ENCODE assay signal across 23 mouse cellular contexts in the genomic region with DNA sequence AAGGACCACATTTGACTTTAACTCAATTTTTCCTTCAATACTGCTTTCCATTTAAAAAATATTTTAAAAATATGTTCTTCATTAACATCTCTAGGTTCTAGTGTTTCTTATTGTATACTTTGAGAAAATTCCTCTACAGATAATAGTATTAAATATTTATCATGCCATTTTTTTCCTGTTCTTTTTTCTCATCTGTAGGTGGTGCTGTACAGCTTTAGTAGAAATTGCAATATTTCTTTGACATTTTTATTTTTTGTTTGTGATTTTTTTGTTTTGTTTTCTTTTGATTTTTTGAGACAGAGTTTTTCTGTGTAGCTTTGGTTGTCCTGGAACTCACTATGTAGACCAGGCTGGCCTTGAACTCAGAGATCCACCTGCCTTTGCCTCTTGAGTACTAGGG. TPM values are rescaled to one million over a fixed set of nuclear protein-coding genes. Genes with fewer than 3 reads are reported as not detected.
A peak's percentile ranks its signal among the peaks of the same experiment; 100 is the strongest.
DNase-seq lines count a peak whose midpoint lies in the region; ATAC-seq and TF ChIP-seq lines count a peak whose summit lies in the region.
"Had no signal": no experiment of that assay in that cellular context is flagged by ENCODE, and none has a peak within 500 bp of the region (broad histone marks: within the 10 kb centered on the region; RNA-seq: fewer than 3 reads in every experiment).

No protein-coding gene starts in this region.

- DNase-seq in hindbrain, postnatal 0 days (ENCODE audit: low spot score), result no peak
- DNase-seq in hindbrain, embryonic 11.5 days (ENCODE audit: low spot score), result no peak
- DNase-seq in liver, postnatal 0 days, result no peak
- peak; percentile 37 for DNase-seq in 3T3-L1 (ENCODE audit: low read depth, low spot score)
- DNase-seq in 416B (ENCODE audit: low read depth), result peak; percentile 22
- DNase-seq in thymus, postnatal 36 days, result no peak
- DNase-seq in kidney, adult 18-20 months, result no peak
- DNase-seq: adrenal gland, postnatal 36 days; cerebellum, adult 18-20 months; cerebellum, postnatal 10 days; gastrocnemius, postnatal 36 days; heart, postnatal 14 days; kidney, postnatal 36 days; layer of hippocampus, postnatal 36 days; liver had no signal

- H3K27me3 ChIP-seq in hindbrain, postnatal 0 days (ENCODE audit: insufficient read depth, low read length), result no peaks in the 10 kb centered on the region
- H3K27me3 ChIP-seq in hindbrain, embryonic 11.5 days (ENCODE audit: control insufficient read depth, insufficient read depth, low read length), result no peaks in the 10 kb centered on the region
- H3K27me3 ChIP-seq in liver, postnatal 0 days (ENCODE audit: insufficient read depth, low read length), result no peaks in the 10 kb centered on the region
- H3K27me3 ChIP-seq in liver, embryonic 12.5 days (replicated peaks), result no peaks in the 10 kb centered on the region
- H3K27me3 ChIP-seq: intestine, embryonic 15.5 days; kidney, embryonic 15.5 days; liver, embryonic 15.5 days had no signal

- H3K9ac ChIP-seq in hindbrain, postnatal 0 days (replicated peaks; ENCODE audit: low read length), result no peak overlapping the region
- H3K9ac ChIP-seq in hindbrain, embryonic 11.5 days (ENCODE audit: low read depth, low read length), result no peak overlapping the region
- H3K9ac ChIP-seq in liver, postnatal 0 days (replicated peaks), result no peak overlapping the region
- no peak overlapping the region for H3K9ac ChIP-seq in liver, embryonic 12.5 days
- H3K9ac ChIP-seq: intestine, embryonic 15.5 days; kidney, embryonic 15.5 days; liver, embryonic 15.5 days had no signal

- TF ChIP-seq CTCF in hindbrain, postnatal 0 days (IDR thresholded peaks at IDR 0.05; ENCODE audit: low read depth), result peak; percentile 33
- 0 out of 2 replicates have a peak, but pooled peaks have one; percentile 3 for TF ChIP-seq CTCF in liver, postnatal 0 days (IDR thresholded peaks at IDR 0.05; ENCODE audit: low read depth)

- peaks cover 36% of the 10 kb centered on the region for H3K36me3 ChIP-seq in hindbrain, postnatal 0 days (ENCODE audit: insufficient read depth, low read length)
- peaks cover 3% of the 10 kb centered on the region; the same call in 1 of the 2 replicates for H3K36me3 ChIP-seq in hindbrain, embryonic 11.5 days (ENCODE audit: control insufficient read depth, insufficient read depth, low read length)
- H3K36me3 ChIP-seq in liver, postnatal 0 days (replicated peaks; ENCODE audit: insufficient read depth, low read length), result peaks cover 32% of the 10 kb centered on the region
- peaks cover 51% of the 10 kb centered on the region for H3K36me3 ChIP-seq in liver, embryonic 12.5 days

- no peak for ATAC-seq in hindbrain, postnatal 0 days
- ATAC-seq in hindbrain, embryonic 11.5 days (ENCODE audit: low FRiP score), result no peak
- no peak for ATAC-seq in liver, postnatal 0 days
- no peak for ATAC-seq in liver, embryonic 12.5 days
- ATAC-seq: hindbrain, embryonic 16.5 days; intestine, embryonic 15.5 days had no signal

- H3K4me1 ChIP-seq in hindbrain, postnatal 0 days (ENCODE audit: insufficient read depth, low read length), result no peaks in the 10 kb centered on the region
- H3K4me1 ChIP-seq in hindbrain, embryonic 11.5 days (replicated peaks; ENCODE audit: control insufficient read depth, insufficient read depth, low read length), result no peaks in the 10 kb centered on the region
- peaks cover 9% of the 10 kb centered on the region for H3K4me1 ChIP-seq in liver, postnatal 0 days (ENCODE audit: insufficient read depth)
- peaks cover 10% of the 10 kb centered on the region for H3K4me1 ChIP-seq in liver, embryonic 12.5 days

- TF ChIP-seq EP300 in liver, postnatal 0 days (IDR thresholded peaks at IDR 0.05; ENCODE audit: low read depth), result no peak

- H3K4me2 ChIP-seq in hindbrain, postnatal 0 days (ENCODE audit: low read depth, low read length), result no peak overlapping the region
- no peak overlapping the region for H3K4me2 ChIP-seq in hindbrain, embryonic 11.5 days (replicated peaks; ENCODE audit: low read depth, low read length)
- H3K4me2 ChIP-seq in liver, postnatal 0 days (ENCODE audit: low read depth, low read length), result no peak overlapping the region
- no peak overlapping the region for H3K4me2 ChIP-seq in liver, embryonic 12.5 days
- H3K4me2 ChIP-seq: intestine, embryonic 15.5 days; kidney, embryonic 15.5 days; liver, embryonic 15.5 days had no signal

- H3K9me3 ChIP-seq in hindbrain, postnatal 0 days (ENCODE audit: low read length), result no peaks in the 10 kb centered on the region
- no peaks in the 10 kb centered on the region for H3K9me3 ChIP-seq in hindbrain, embryonic 11.5 days (ENCODE audit: control insufficient read depth, low read length)
- H3K9me3 ChIP-seq in liver, postnatal 0 days (ENCODE audit: low read length), result no peaks in the 10 kb centered on the region
- H3K9me3 ChIP-seq in liver, embryonic 12.5 days (replicated peaks), result no peaks in the 10 kb centered on the region
- H3K9me3 ChIP-seq: hindbrain, embryonic 10.5 days; intestine, embryonic 15.5 days; kidney, embryonic 15.5 days; liver, embryonic 15.5 days; midbrain, embryonic 10.5 days had no signal

- no peak overlapping the region for H3K27ac ChIP-seq in hindbrain, postnatal 0 days
- H3K27ac ChIP-seq in hindbrain, embryonic 11.5 days (ENCODE audit: low read depth, low read length), result no peak overlapping the region
- H3K27ac ChIP-seq in liver, postnatal 0 days (ENCODE audit: low read depth), result no peak overlapping the region
- no peak overlapping the region for H3K27ac ChIP-seq in liver, embryonic 12.5 days
- H3K27ac ChIP-seq: hindbrain, embryonic 10.5 days; intestine, embryonic 15.5 days; kidney, embryonic 15.5 days; liver, embryonic 15.5 days; midbrain, embryonic 10.5 days had no signal

- no peak overlapping the region for H3K4me3 ChIP-seq in hindbrain, postnatal 0 days (ENCODE audit: low read length)
- H3K4me3 ChIP-seq in hindbrain, embryonic 11.5 days (ENCODE audit: low read depth, low read length), result no peak overlapping the region
- no peak overlapping the region for H3K4me3 ChIP-seq in liver, postnatal 0 days (ENCODE audit: low read depth, low read length)
- H3K4me3 ChIP-seq in liver, embryonic 12.5 days, result no peak overlapping the region
- H3K4me3 ChIP-seq: erythroblast, embryonic 14.5 days; hindbrain, embryonic 10.5 days; intestine, embryonic 15.5 days; kidney, embryonic 15.5 days; liver, embryonic 15.5 days; midbrain, embryonic 10.5 days had no signal

RNA-seq across cellular contexts. Expression of a gene that starts 5.3 kb away (rescaled TPM):
- 95.1 and 107 TPM in 2 replicates for total RNA-seq in hindbrain, postnatal 0 days (2014; rRNA removed)
- polyA plus RNA-seq in hindbrain, postnatal 0 days (2015; fragmentation: Nextera tagmentation; extraction: Ambion mirVana), result 98.4 and 99.5 TPM in 2 replicates
- polyA plus RNA-seq in hindbrain, embryonic 11.5 days (2014; fragmentation: Nextera tagmentation; extraction: Ambion mirVana), result 245 and 266 TPM in 2 replicates
- 44.1 and 50.9 TPM in 2 replicates for polyA plus RNA-seq in liver, postnatal 0 days (2015; fragmentation: Nextera tagmentation; extraction: Ambion mirVana)
- polyA plus RNA-seq in liver, embryonic 12.5 days (2016; fragmentation: Nextera tagmentation; extraction: Ambion mirVana), result 121 and 123 TPM in 2 replicates

RNA-seq across cellular contexts. Expression of a gene that starts 5.8 kb away (rescaled TPM):
- total RNA-seq in hindbrain, postnatal 0 days (2014; rRNA removed), result 18.9 and 28.9 TPM in 2 replicates
- 30.3 and 31.3 TPM in 2 replicates for polyA plus RNA-seq in hindbrain, postnatal 0 days (2015; fragmentation: Nextera tagmentation; extraction: Ambion mirVana)
- polyA plus RNA-seq in hindbrain, embryonic 11.5 days (2014; fragmentation: Nextera tagmentation; extraction: Ambion mirVana), result 35.3 and 43.8 TPM in 2 replicates
- polyA plus RNA-seq in liver, postnatal 0 days (2015; fragmentation: Nextera tagmentation; extraction: Ambion mirVana), result 15.8 and 16.4 TPM in 2 replicates
- polyA plus RNA-seq in liver, embryonic 12.5 days (2016; fragmentation: Nextera tagmentation; extraction: Ambion mirVana), result 16.2 and 19.3 TPM in 2 replicates

RNA-seq across cellular contexts. Expression of a gene that starts 51.2 kb away (rescaled TPM):
- 10.9 and 11.6 TPM in 2 replicates for total RNA-seq in hindbrain, postnatal 0 days (2014; rRNA removed)
- polyA plus RNA-seq in hindbrain, postnatal 0 days (2015; fragmentation: Nextera tagmentation; extraction: Ambion mirVana), result 8.0 and 8.9 TPM in 2 replicates
- 15.1 and 15.2 TPM in 2 replicates for polyA plus RNA-seq in hindbrain, embryonic 11.5 days (2014; fragmentation: Nextera tagmentation; extraction: Ambion mirVana)
- polyA plus RNA-seq in liver, postnatal 0 days (2015; fragmentation: Nextera tagmentation; extraction: Ambion mirVana), result 36.1 and 37.3 TPM in 2 replicates
- polyA plus RNA-seq in liver, embryonic 12.5 days (2016; fragmentation: Nextera tagmentation; extraction: Ambion mirVana), result 28.5 and 29.2 TPM in 2 replicates

Comparison
In these comparisons a context has a peak if more than half of its experiments do, and no peak if none do; other contexts are left out.
1. DNase-seq: peak in 3T3-L1 (single experiment) and 416B (single experiment); none in hindbrain, postnatal 0 days (single experiment), hindbrain, embryonic 11.5 days (single experiment), liver, postnatal 0 days (single experiment), thymus, postnatal 36 days (0 of 2) and kidney, adult 18-20 months (single experiment).